Mouse (Mus musculus) myocyte (in vitro differentiated cells): ENCODE results near the gene Nfasc.

Experiments used
- CEBPB ChIP-seq: IDR thresholded peaks from 2 replicates; pipeline ENCODE4 v1.6.1; 2011; ENCODE audit warnings: mild to moderate bottlenecking, moderate library complexity; ENCODE audit not compliant: poor library complexity, insufficient read depth, severe bottlenecking
- E2F4 ChIP-seq: IDR thresholded peaks from one replicate; pipeline ENCODE4 v1.6.1; 2011; ENCODE audit warnings: mild to moderate bottlenecking, control low read depth, moderate library complexity; ENCODE audit not compliant: insufficient read depth
- MAX ChIP-seq: IDR thresholded peaks from one replicate; pipeline ENCODE4 v1.6.1; 2011; ENCODE audit warnings: low read depth, mild to moderate bottlenecking, control low read depth
- MYOD1 ChIP-seq, 3 experiments: IDR thresholded peaks; one replicate each; pipeline ENCODE4 v1.6.1; 2011; ENCODE audit warnings: control low read depth in 2 of 3, low read depth in 2 of 3, mild to moderate bottlenecking in 2 of 3, moderate library complexity in 1 of 3; ENCODE audit not compliant: insufficient read length in 2 of 3, control insufficient read depth in 1 of 3
- MYOG ChIP-seq, 3 experiments: IDR thresholded peaks; one replicate each; pipeline ENCODE4 v1.6.1; 2011; ENCODE audit warnings: control low read depth in 2 of 3, low read depth in 2 of 3, mild to moderate bottlenecking in 2 of 3; ENCODE audit not compliant: insufficient read length in 2 of 3, control insufficient read depth in 1 of 3, insufficient read depth in 1 of 3
- POLR2A ChIP-seq: IDR thresholded peaks from one replicate; pipeline ENCODE4 v1.6.1; 2011; ENCODE audit warnings: low read depth, mild to moderate bottlenecking, control low read depth, moderate library complexity; ENCODE audit not compliant: insufficient read length
- POLR2AphosphoS2 ChIP-seq: IDR thresholded peaks from one replicate; pipeline ENCODE4 v1.6.1; 2011; ENCODE audit warnings: low read depth, control low read depth; ENCODE audit not compliant: insufficient read length
- REST ChIP-seq: IDR thresholded peaks from one replicate; pipeline ENCODE4 v1.6.1; 2011; ENCODE audit warnings: mild to moderate bottlenecking, control low read depth, moderate library complexity; ENCODE audit not compliant: insufficient read depth, insufficient read length
- SRF ChIP-seq: IDR thresholded peaks from one replicate; pipeline ENCODE4 v1.6.1; 2011; ENCODE audit warnings: low read depth; ENCODE audit not compliant: control insufficient read depth, insufficient read length
- TCF12 ChIP-seq: IDR thresholded peaks from one replicate; pipeline ENCODE4 v1.6.1; 2011; ENCODE audit warnings: mild to moderate bottlenecking, control low read depth; ENCODE audit not compliant: poor library complexity, insufficient read depth, severe bottlenecking
- TCF3 ChIP-seq: IDR thresholded peaks from one replicate; pipeline ENCODE4 v1.6.1; 2011; ENCODE audit warnings: low read depth, control low read depth; ENCODE audit not compliant: insufficient read length
- USF1 ChIP-seq: IDR thresholded peaks from one replicate; pipeline ENCODE4 v1.6.1; 2011; ENCODE audit warnings: low read depth, mild to moderate bottlenecking, control low read depth, moderate library complexity

DNA sequence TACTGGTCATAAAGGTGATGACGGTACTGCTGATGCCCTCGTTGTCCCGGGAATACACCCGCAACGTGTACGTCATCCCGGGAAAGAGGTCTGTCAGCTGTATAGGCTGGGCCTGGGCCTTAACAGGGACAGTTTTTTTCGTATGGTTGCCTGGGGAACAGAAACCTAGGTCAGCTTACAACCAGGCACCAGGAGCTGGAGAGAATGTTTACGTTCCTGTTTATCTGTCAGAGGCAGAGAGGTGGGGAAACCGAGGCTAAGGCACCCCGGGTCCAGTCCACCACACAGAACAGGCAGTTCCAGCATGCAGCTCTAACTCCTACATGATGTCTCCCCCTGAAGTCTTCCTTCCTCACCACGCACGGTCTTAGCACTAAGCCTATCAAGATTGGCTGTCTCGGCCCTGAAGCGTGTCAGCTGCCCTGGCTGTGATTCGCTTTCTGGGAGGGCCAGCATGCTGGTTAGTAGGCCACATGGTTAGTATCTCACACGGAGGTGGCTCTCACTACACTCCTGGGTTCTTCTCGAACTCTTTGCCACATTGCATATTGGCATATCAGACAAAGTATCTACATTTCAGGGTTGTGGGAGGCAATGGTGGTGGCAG is 158.5 kb downstream of the Nfasc start:
- TF ChIP-seq MAX (no peak), POLR2A (no peak), USF1 (no peak), CEBPB (no peak), MYOG (IDR thresholded peaks at IDR 0.05; ENCODE audit: control insufficient read depth in 1 of 3, insufficient read depth in 1 of 3, insufficient read length in 2 of 3, low read depth in 2 of 3) (no peak), TCF12 (no peak), POLR2AphosphoS2 (no peak), MYOD1 (IDR thresholded peaks at IDR 0.05; ENCODE audit: control insufficient read depth in 1 of 3, insufficient read length in 2 of 3, low read depth in 2 of 3) (no peak), REST (no peak), E2F4 (no peak), TCF3 (no peak), SRF (no peak)
